Mouse (Mus musculus) hindbrain, postnatal 0 days (tissue): ENCODE results near the gene Polr1e. TPM values are rescaled to one million over a fixed set of nuclear protein-coding genes. Genes with fewer than 3 reads are reported as not detected.

ENCODE experiments used
- ATAC-seq: fragments of 200-750 bp; cut with Nextera tagmentation; 2 replicates; pipeline ENCODE4 v1.8.0; 2017; ENCODE audit warnings: mild to moderate bottlenecking, moderate TSS enrichment, moderate library complexity
- DNase-seq: peaks from one replicate; pipeline ENCODE4 v3.0.0-alpha.2; 2015; ENCODE audit warnings: low spot score
- H3K27ac ChIP-seq: fragments of 300-500 bp; sonication (generic); 2 replicates; pipeline ENCODE4 v1.5.1; 2014; ENCODE audit warnings: mild to moderate bottlenecking
- H3K27me3 ChIP-seq: fragments of 300-500 bp; sonication (generic); 2 replicates; pipeline ENCODE4 v1.6.1; 2014; ENCODE audit warnings: low read length, mixed read lengths; ENCODE audit not compliant: insufficient read depth
- H3K36me3 ChIP-seq: fragments of 300-500 bp; sonication (generic); 2 replicates; pipeline ENCODE4 v1.6.1; 2014; ENCODE audit warnings: low read length, mixed read lengths; ENCODE audit not compliant: insufficient read depth
- H3K4me1 ChIP-seq: fragments of 300-500 bp; sonication (generic); 2 replicates; pipeline ENCODE4 v1.6.1; 2014; ENCODE audit warnings: antibody characterized with exemption, low read length, mixed read lengths; ENCODE audit not compliant: insufficient read depth
- H3K4me2 ChIP-seq: fragments of 300-500 bp; sonication (generic); 2 replicates; pipeline ENCODE4 v1.6.1; 2014; ENCODE audit warnings: low read depth, mild to moderate bottlenecking, low read length, moderate library complexity, mixed read lengths
- H3K4me3 ChIP-seq: fragments of 300-500 bp; sonication (generic); 2 replicates; pipeline ENCODE4 v1.5.1; 2014; ENCODE audit warnings: low read length
- H3K9ac ChIP-seq: fragments of 300-500 bp; sonication (generic); replicated peaks from 2 replicates; pipeline ENCODE4 v1.6.1; 2014; ENCODE audit warnings: mild to moderate bottlenecking, low read length, moderate library complexity, mixed read lengths
- H3K9me3 ChIP-seq: fragments of 300-500 bp; sonication (generic); 2 replicates; pipeline ENCODE4 v1.6.1; 2016; ENCODE audit warnings: low read length, mixed read lengths
- CTCF ChIP-seq: IDR thresholded peaks from 2 replicates; pipeline ENCODE4 v1.5.1; 2016; ENCODE audit warnings: antibody characterized with exemption, control low read depth, low read depth
- WGBS: fragments of 180-500 bp; shearing (Covaris S2); extraction: QIAGEN DNeasy Blood & Tissue Kit; methylation state at CpG from one replicate; pipeline ENCODE4 v1.1.7; 2014; 5-methylcytosine and 5-hydroxymethylcytosine counted together
- polyA plus RNA-seq: library from polyadenylated mRNA; unstranded; fragments of >200 nt; fragmentation: Nextera tagmentation; extraction: Ambion mirVana; gene quantifications from 2 replicates; pipeline ENCODE4 v1.2.1, GENCODE M21; 2015
- total RNA-seq: library from RNA; depleted of rRNA; stranded (reverse); fragments of >200 nt; gene quantifications from 2 replicates; pipeline ENCODE4 v1.2.3, GENCODE M21; 2014; rRNA removed

Polr1e gene
- total and polyA plus RNA-seq, 2 experiments from 2014 or later, result 8.2 to 27.2 TPM

DNA sequence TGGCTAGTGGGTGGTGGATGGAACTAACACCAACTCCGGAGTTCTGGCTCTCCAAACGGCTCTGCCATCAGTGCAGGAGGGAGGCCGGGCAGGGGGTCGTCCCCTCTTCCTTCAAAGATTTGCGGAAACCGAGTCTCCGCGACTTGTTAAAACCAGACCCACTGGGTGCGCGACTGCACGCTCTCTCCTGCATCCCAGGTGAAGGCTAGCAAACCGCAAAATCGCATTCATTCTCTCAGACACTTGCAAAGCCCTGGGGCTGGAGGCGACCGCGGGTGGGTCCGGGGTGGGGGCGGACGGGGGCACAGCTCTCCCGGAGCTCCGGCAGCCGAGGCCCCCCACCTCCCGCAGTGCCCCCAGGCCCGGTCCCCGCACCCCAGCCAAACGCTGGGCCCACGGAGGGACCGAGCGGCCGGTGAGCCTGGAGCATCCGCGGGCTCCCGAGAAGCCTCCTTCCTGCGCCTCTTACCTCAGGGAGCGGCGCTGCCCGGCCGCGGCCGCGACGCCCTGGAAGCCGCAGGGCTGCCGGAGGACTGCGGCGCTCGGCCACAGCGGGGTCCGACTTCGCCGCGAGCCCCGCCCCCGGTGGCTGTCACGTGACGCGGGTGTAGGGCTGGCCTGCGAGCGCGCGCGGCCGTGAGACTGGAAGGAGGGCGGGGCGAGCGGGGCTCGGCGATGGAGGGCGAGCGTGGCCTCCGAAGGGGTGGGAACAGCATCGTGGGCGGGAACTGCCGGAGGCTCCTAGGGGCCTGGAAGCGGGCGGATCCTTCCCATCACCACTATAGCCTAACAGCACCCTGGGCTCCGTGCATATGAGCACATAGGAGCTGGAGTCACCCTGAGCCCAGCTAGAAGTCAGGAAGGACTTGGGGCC is 65.9 kb downstream of the Polr1e start, which contains the start of gene Fbxo10:
Fbxo10 (minus strand) TSS at position 584 of the 874 bp plus-strand sequence.
- H3K27me3 ChIP-seq, result no peaks in the 10 kb centered on the region
- H3K9ac ChIP-seq, result peak within 1 kb of the TSS; percentile 96
- H3K9me3 ChIP-seq, result no peaks in the 10 kb centered on the region
- peak within 1 kb of the TSS; percentile 73 for H3K4me2 ChIP-seq
- H3K4me3 ChIP-seq, result peak within 1 kb of the TSS; percentile 96
- H3K36me3 ChIP-seq, result no peaks in the 10 kb centered on the region
- under 1% methylated on average over 77 of the region's 77 CpGs for WGBS
- no peak for TF ChIP-seq CTCF
- peaks cover 9% of the 10 kb centered on the region; the same call in 1 of the 2 replicates for H3K4me1 ChIP-seq
- peak within 1 kb of the TSS; percentile 91 for H3K27ac ChIP-seq
- ATAC-seq, result peak; percentile 94
- DNase-seq, result peak; percentile 96

DNA sequence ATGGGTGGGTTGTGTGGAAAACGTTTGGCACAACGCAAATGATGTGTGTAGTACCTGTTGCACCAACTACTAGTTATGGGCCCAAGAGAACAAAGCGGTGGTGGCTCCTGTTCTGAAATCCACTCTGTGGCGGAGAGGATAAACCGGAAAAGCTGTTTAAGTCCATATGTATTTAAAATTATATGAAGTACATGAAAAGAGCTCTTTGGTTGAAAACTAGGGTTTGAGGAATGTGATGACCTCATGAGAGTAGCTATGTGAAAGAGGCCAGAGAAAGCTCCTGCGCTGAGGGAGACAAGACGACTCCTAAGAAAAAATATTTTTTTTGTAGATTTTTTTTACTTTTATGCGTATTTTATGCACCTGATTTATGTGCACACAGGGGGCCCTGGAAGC is 66.5 kb downstream of the Polr1e start:
- Histone ChIP-seq H3K4me1 (peaks cover 9% of the 10 kb centered on the region; the same call in 1 of the 2 replicates), H3K9ac (peak overlapping the region; percentile 96), H3K27ac (peak overlapping the region; percentile 91), H3K4me2 (peak overlapping the region; percentile 73), H3K4me3 (peak overlapping the region; percentile 96), H3K9me3 (no peaks in the 10 kb centered on the region), H3K36me3 (no peaks in the 10 kb centered on the region), H3K27me3 (no peaks in the 10 kb centered on the region)
- 48% methylated on average over 8 of the region's 8 CpGs for WGBS
- DNase-seq, result no peak
- ATAC-seq, result no peak; the same call in 1 of the 2 replicates
- no peak; the same call in 1 of the 2 replicates for TF ChIP-seq CTCF

Other genes starting within 250 kb of the Polr1e start
- 17.7 and 31.5 TPM in 2 replicates for gene Grhpr, start 37.2 kb upstream of the Polr1e start, total RNA-seq
- 36.7 and 39.8 TPM in 2 replicates for gene Grhpr, start 37.2 kb upstream of the Polr1e start, polyA plus RNA-seq
- 42.1 and 50.0 TPM in 2 replicates for gene Zbtb5, start 6.2 kb upstream of the Polr1e start, total RNA-seq
- gene Zbtb5, start 6.2 kb upstream of the Polr1e start, polyA plus RNA-seq, result 27.6 and 29.5 TPM in 2 replicates
- 25.7 and 28.6 TPM in 2 replicates for gene Fbxo10, start 66.0 kb downstream of the Polr1e start, total RNA-seq
- 11.4 and 12.5 TPM in 2 replicates for gene Fbxo10, start 66.0 kb downstream of the Polr1e start, polyA plus RNA-seq
- 106 and 267 TPM in 2 replicates for gene Tomm5, start 89.5 kb downstream of the Polr1e start, total RNA-seq
- gene Tomm5, start 89.5 kb downstream of the Polr1e start, polyA plus RNA-seq, result 218 and 219 TPM in 2 replicates
- gene Frmpd1, start 166.3 kb downstream of the Polr1e start, total RNA-seq, result 13.8 and 20.5 TPM in 2 replicates
- 4.6 and 4.8 TPM in 2 replicates for gene Frmpd1, start 166.3 kb downstream of the Polr1e start, polyA plus RNA-seq